Mouse (Mus musculus) lung, embryonic 15.5 days (tissue): ENCODE data around the gene Kalrn. TPM values are rescaled to one million over a fixed set of nuclear protein-coding genes. Genes with fewer than 3 reads are reported as not detected.

Experiments
- ATAC-seq: fragments of 200-750 bp; cut with Nextera tagmentation; 2 replicates; pipeline ENCODE4 v1.8.0; 2017; ENCODE audit warnings: moderate number of reproducible peaks, borderline replicate concordance; ENCODE audit not compliant: low FRiP score, low TSS enrichment; ENCODE audit errors: extremely low read depth
- H3K27ac ChIP-seq: fragments of 300-500 bp; sonication (generic); 2 replicates; pipeline ENCODE4 v1.5.1; 2015; ENCODE audit warnings: moderate library complexity, mild to moderate bottlenecking, inconsistent platforms
- H3K27me3 ChIP-seq: fragments of 300-500 bp; sonication (generic); 2 replicates; pipeline ENCODE4 v1.6.1; 2015; ENCODE audit warnings: inconsistent platforms
- H3K36me3 ChIP-seq: fragments of 300-500 bp; sonication (generic); 2 replicates; pipeline ENCODE4 v1.6.1; 2015; ENCODE audit warnings: inconsistent platforms
- H3K4me1 ChIP-seq: fragments of 300-500 bp; sonication (generic); 2 replicates; pipeline ENCODE4 v1.6.1; 2015; ENCODE audit warnings: inconsistent platforms
- H3K4me2 ChIP-seq: fragments of 300-500 bp; sonication (generic); 2 replicates; pipeline ENCODE4 v1.6.1; 2015; ENCODE audit warnings: inconsistent platforms, mild to moderate bottlenecking, moderate library complexity
- H3K4me3 ChIP-seq: fragments of 300-500 bp; sonication (generic); 2 replicates; pipeline ENCODE4 v1.5.1; 2015; ENCODE audit warnings: mild to moderate bottlenecking, inconsistent platforms
- H3K9ac ChIP-seq: fragments of 300-500 bp; sonication (generic); 2 replicates; pipeline ENCODE4 v1.6.1; 2015; ENCODE audit warnings: inconsistent platforms
- H3K9me3 ChIP-seq: fragments of 300-500 bp; sonication (generic); 2 replicates; pipeline ENCODE4 v1.6.1; 2016; ENCODE audit warnings: inconsistent platforms
- WGBS: fragments of 180-500 bp; shearing (Covaris S2); methylation state at CpG from one replicate; pipeline ENCODE4 v1.1.7; 2015; 5-methylcytosine and 5-hydroxymethylcytosine counted together
- polyA plus RNA-seq: library from polyadenylated mRNA; unstranded; fragments of >200 nt; fragmentation: Nextera tagmentation; extraction: Ambion mirVana; gene quantifications from 2 replicates; pipeline ENCODE4 v1.2.1, GENCODE M21; 2015

Kalrn gene
- polyA plus RNA-seq, 1 experiment from 2014 or later = 14.4 TPM

DNA sequence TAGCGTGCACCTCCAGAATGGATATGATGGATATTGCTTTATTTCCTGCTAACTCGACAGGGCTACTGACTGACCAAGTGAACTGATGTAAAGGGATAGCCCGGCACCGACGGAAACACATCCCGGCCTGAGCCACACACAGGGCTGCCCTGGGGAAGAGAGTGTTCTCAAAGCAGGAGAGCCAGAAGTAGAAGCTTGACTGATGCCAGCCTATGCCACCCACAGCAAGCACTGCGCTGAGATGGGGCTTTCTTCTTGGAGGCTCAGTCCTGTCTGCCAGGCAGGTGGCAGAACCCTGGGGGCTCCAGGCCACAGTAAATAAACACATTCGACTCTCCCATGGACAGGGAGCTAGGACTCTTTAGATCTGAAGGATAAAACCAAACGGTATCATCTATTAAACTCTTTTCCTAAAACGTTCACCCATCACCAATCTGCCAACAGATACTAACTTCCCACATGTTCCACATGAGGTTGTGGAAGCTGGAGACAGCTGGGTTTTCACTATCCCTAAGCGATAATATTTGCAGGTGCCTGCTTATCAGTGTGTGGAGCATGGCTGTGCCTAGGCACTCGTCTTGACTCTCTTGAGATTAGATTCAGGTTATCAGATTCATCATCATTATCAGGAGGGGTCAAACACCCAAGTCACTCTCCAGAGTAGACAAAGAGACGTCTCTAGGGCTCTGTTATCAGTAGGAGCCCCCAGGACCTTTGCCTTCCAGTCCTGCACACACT lies 526.9 kb downstream of the Kalrn start:
- 46% methylated on average over 13 of the region's 13 CpGs for WGBS
- no peaks in the 10 kb centered on the region for H3K9me3 ChIP-seq
- H3K36me3 ChIP-seq = no peaks in the 10 kb centered on the region
- no peak overlapping the region for H3K4me2 ChIP-seq
- ATAC-seq = no peak
- H3K4me3 ChIP-seq = no peak overlapping the region
- no peaks in the 10 kb centered on the region for H3K4me1 ChIP-seq
- H3K27me3 ChIP-seq = no peaks in the 10 kb centered on the region
- H3K9ac ChIP-seq = no peak overlapping the region
- H3K27ac ChIP-seq = no peak overlapping the region

DNA sequence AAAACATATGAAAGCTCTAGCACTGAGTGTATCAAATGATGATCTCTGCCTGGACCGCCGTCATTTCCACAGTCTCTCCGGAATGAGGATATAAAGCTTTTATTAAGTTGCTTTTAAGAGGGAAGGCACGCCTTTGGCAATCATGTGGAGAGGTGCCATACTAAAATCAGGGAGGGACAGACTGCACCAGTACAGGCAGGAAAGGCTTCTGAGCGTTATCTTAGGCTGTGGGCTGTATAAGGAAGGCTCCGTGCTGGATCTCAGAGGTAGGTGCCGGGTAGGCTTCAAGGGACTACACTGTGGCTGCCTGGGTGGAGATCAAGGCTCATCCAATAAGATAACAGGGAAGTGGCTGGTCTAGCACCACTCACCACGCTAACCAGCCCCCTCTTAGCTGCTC lies 528.8 kb downstream of the Kalrn start:
- Histone ChIP-seq H3K27me3 (no peaks in the 10 kb centered on the region), H3K9me3 (no peaks in the 10 kb centered on the region), H3K36me3 (no peaks in the 10 kb centered on the region), H3K4me3 (no peak overlapping the region), H3K4me1 (peaks cover 12% of the 10 kb centered on the region), H3K9ac (no peak overlapping the region), H3K4me2 (no peak overlapping the region), H3K27ac (no peak overlapping the region)
- no peak for ATAC-seq
- WGBS = 75% methylated on average over 8 of the region's 8 CpGs

DNA sequence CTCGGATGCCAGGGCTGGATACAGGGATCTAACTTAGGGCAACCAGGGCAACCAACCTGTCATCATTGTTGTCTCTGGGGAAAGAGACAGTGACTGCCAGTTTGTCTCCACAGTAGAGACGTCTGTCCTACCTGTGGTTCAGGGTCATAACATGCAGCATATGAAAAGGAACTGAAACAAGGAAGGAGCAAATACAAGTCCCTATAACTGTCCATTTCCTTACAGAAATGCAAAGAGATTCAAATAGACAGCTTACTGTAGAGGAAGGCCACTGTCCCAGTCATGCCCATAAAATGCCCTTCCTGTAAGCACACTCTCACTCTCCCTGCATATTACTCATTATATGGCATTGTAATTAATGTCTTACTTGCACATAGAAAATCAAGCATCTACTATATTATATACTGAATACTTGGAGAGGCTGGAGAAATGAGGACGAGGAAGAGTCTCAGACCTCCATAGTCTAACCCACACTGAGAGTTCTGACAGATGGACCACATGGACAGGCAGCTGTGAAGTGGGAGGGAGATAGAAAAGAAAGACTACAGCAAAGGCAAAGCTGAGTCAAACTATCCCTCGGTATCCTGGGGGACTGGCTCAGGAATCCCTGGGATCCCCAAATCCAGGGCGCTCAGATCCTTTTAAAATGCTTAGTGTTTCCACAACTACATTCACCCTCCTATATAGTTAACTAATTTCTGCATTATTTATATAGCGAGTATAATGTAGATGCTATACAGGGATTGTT lies 530.1 kb downstream of the Kalrn start:
- H3K27me3 ChIP-seq = no peaks in the 10 kb centered on the region
- no peak overlapping the region for H3K9ac ChIP-seq
- H3K4me2 ChIP-seq = no peak overlapping the region
- peaks cover 25% of the 10 kb centered on the region for H3K4me1 ChIP-seq
- no peak for ATAC-seq
- no peaks in the 10 kb centered on the region for H3K9me3 ChIP-seq
- no peaks in the 10 kb centered on the region for H3K36me3 ChIP-seq
- WGBS = 88% methylated on average over 6 of the region's 6 CpGs
- H3K4me3 ChIP-seq = no peak overlapping the region
- no peak overlapping the region for H3K27ac ChIP-seq

DNA sequence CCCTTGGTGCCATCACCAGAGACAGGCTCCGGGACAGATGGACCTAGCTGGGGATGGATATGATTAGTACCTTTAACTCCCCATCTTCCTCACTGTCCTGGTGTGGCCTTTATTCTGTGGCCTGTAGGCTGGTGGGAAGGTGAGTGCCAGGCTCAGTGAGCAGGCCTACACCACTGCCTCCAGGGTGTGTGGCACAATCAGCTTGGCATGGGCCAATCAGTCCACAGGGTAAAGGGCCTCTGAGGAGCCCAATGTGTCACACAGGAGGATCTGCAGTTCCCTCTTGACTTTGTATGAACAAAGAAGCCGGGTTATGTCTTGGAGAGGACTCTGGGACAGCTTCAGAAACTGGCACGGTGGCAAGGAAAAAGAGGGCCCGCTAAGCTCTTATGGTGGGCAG lies 530.7 kb downstream of the Kalrn start:
- H3K4me2 ChIP-seq = no peak overlapping the region
- no peak overlapping the region for H3K4me3 ChIP-seq
- no peaks in the 10 kb centered on the region for H3K27me3 ChIP-seq
- H3K27ac ChIP-seq = no peak overlapping the region
- H3K36me3 ChIP-seq = peaks cover 3% of the 10 kb centered on the region; the same call in 1 of the 2 replicates
- no peak for ATAC-seq
- H3K4me1 ChIP-seq = peaks cover 31% of the 10 kb centered on the region
- WGBS = 89% methylated on average over 4 of the region's 4 CpGs
- no peaks in the 10 kb centered on the region for H3K9me3 ChIP-seq
- no peak overlapping the region for H3K9ac ChIP-seq

DNA sequence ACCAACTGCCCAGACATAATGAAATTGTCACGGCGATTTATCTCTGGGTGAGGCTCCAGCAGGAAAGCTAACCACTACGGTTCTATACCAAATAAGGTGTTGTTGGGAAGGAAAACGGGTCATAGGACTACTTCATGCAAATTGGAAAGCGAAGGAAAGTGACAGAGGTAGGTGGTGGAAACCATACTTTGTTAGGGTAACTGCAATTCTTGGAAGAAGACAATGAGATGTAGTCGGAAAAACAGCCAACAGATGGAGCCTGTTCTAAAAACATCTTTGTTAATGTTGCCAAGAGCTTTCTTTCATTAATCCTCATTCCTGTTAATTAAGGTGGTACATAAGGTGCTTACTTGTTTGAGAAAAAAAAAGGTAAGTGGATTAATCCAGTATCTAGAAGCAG lies 533.1 kb downstream of the Kalrn start:
- Histone ChIP-seq H3K4me3 (no peak overlapping the region), H3K36me3 (peaks cover 3% of the 10 kb centered on the region; the same call in 1 of the 2 replicates), H3K27ac (peak overlapping the region; percentile 56), H3K9me3 (no peaks in the 10 kb centered on the region), H3K4me1 (peaks cover 52% of the 10 kb centered on the region), H3K27me3 (no peaks in the 10 kb centered on the region), H3K9ac (no peak overlapping the region), H3K4me2 (no peak overlapping the region)
- 74% methylated on average over 6 of the region's 6 CpGs for WGBS
- ATAC-seq = no peak

DNA sequence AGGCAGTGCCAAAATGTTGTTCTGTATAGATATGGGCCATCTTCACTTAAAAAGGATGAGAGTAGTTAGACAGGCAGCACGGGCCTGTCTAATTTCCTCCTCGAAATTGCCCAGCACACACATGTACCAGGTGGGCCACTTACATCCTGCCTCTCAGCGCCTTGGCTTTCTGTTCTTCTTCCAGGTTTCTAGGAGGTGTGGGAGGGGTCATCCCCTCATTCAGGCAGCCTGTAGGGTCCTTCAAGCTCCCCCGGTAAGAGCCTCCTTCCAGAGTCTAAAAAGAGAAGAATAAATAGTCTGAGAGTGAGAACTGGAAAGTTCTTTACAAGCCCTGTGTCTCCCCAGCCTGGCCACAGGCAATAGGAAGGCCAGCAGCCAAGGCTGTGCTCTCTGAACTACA lies 533.6 kb downstream of the Kalrn start:
- WGBS = 60% methylated on average over 4 of the region's 4 CpGs
- Histone ChIP-seq H3K27ac (peak overlapping the region; percentile 56), H3K9me3 (no peaks in the 10 kb centered on the region), H3K4me3 (no peak overlapping the region), H3K27me3 (no peaks in the 10 kb centered on the region), H3K4me1 (peaks cover 58% of the 10 kb centered on the region), H3K36me3 (peaks cover 3% of the 10 kb centered on the region; the same call in 1 of the 2 replicates), H3K9ac (no peak overlapping the region), H3K4me2 (no peak overlapping the region)
- peak; percentile 48; the same call in 1 of the 2 replicates for ATAC-seq

DNA sequence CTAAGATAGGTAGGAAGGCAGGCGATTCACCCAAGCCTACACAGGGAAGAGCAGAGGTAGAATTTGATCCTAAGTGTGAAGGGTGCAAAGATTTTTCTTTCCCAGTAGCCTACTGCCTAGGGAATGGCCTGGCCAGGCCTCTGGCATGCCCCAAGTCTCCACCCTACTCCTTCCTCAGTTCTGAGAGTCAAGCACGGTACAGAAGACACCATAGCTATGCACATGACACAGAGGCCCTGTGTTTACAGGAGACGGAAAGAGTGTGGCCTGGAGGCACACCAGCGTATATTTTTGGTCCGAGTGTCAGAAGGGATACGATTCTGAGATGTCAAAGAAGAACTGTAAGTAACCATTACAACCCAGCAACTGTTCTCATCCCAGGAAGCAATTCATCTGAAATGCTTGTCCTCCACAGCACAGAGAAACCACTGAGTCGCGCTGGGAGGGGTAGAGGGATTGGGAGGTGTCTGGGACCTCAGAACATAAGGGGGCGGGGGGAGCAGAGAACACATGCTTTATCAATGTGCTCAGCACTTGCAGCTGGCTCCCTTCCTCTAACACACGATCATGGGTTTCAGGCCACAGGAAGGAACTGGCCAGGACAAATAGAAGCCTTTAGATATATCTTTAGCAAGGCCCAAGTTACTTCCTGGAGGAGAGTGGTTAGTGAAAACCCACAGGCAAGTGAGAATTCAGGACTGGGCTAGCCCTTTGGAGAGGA lies 536.8 kb downstream of the Kalrn start:
- Histone ChIP-seq H3K9me3 (no peaks in the 10 kb centered on the region), H3K4me2 (no peak overlapping the region), H3K4me3 (no peak overlapping the region), H3K9ac (no peak overlapping the region), H3K4me1 (peaks cover 60% of the 10 kb centered on the region), H3K27ac (peak overlapping the region; percentile 65), H3K27me3 (no peaks in the 10 kb centered on the region), H3K36me3 (peaks cover 9% of the 10 kb centered on the region; the same call in 1 of the 2 replicates)
- peak; percentile 82 for ATAC-seq
- 29% methylated on average over 10 of the region's 10 CpGs for WGBS

DNA sequence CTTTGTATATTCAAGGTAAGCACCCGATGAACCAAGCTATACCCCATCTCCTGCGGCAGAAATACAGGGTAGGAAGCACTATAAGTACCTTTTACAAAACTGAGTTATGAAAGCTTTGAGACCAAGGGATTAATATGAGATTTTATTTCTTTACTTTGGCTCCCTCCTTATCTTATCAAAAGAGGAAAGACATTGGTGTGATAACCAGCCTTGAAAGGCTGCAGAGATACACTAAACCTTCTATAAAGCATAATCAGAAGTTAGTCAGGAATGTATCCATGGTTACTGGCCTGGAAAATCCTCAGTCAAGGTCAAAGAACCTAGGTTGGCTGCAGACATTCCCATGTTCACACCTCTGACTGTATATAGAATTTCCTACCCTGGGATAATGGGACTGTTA lies 537.6 kb downstream of the Kalrn start:
- 62% methylated on average over 2 of the region's 2 CpGs for WGBS
- Histone ChIP-seq H3K27me3 (no peaks in the 10 kb centered on the region), H3K4me1 (peaks cover 64% of the 10 kb centered on the region), H3K4me2 (no peak overlapping the region), H3K36me3 (peaks cover 9% of the 10 kb centered on the region; the same call in 1 of the 2 replicates), H3K27ac (peak overlapping the region; percentile 65; the same call in 1 of the 2 replicates), H3K9me3 (no peaks in the 10 kb centered on the region), H3K9ac (no peak overlapping the region), H3K4me3 (no peak overlapping the region)
- no peak for ATAC-seq

DNA sequence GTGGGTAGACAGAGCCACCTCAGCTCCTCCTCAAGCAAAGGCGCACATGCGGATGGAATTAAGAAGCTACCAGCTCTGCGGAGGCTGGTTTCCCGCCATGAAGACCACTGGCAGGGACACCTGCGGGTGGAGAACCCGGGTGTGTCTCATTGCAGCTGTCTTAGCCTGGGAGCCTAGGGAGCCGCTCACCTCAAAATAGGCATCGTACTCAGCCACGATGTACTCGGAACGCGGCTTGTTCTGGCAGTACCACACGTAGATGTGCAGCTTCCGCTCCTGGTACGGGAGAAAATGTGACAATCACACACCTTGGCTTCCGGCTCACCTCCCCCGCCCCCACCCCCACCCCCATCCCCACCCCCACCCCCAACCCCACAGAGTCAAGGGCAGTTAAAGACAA lies 539.1 kb downstream of the Kalrn start:
- Histone ChIP-seq H3K4me1 (peaks cover 62% of the 10 kb centered on the region), H3K9ac (no peak overlapping the region)
- ATAC-seq = no peak

DNA sequence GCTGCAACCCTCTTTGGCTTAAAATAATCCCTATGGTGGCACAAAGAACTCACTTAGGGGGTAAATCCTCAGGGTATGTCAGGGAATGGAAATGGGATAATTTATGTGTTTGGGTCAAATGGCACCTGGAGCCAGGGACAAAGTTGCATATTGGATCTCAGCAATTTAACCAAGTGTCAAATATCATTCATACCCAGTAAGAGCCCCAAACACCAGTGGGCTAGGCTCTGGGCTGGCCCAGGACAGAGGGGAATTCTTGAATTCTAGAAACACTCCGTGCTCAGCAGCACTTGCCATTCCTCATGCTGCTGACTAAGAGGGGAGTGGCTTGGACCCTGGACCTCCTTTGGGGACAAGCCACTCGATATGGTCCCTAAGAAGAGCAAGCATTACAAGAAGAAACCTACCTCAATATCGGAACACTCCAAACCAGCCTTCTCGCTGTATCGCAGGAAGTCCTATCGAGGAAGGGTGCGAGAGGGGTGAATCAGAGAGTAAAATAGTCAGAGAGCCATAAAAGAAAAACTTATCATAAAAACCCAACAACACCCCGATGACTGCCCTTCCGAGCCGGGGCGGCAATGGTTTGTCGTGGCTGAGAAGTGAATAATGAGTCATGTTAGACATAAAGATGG lies 541.2 kb downstream of the Kalrn start:
- Histone ChIP-seq H3K4me2 (no peak overlapping the region), H3K36me3 (peaks cover 19% of the 10 kb centered on the region), H3K4me1 (peaks cover 42% of the 10 kb centered on the region), H3K9me3 (no peaks in the 10 kb centered on the region), H3K4me3 (no peak overlapping the region), H3K27ac (no peak overlapping the region), H3K27me3 (no peaks in the 10 kb centered on the region), H3K9ac (no peak overlapping the region)
- WGBS = 83% methylated on average over 12 of the region's 12 CpGs
- no peak for ATAC-seq

More for the DNA sequence above, 539.1 kb downstream of the Kalrn start:
- no peak overlapping the region for H3K4me3 ChIP-seq
- H3K27ac ChIP-seq = no peak overlapping the region
- no peak overlapping the region for H3K4me2 ChIP-seq
- H3K27me3 ChIP-seq = no peaks in the 10 kb centered on the region
- 93% methylated on average over 17 of the region's 17 CpGs for WGBS
- H3K9me3 ChIP-seq = no peaks in the 10 kb centered on the region
- H3K36me3 ChIP-seq = peaks cover 9% of the 10 kb centered on the region; the same call in 1 of the 2 replicates

DNA sequence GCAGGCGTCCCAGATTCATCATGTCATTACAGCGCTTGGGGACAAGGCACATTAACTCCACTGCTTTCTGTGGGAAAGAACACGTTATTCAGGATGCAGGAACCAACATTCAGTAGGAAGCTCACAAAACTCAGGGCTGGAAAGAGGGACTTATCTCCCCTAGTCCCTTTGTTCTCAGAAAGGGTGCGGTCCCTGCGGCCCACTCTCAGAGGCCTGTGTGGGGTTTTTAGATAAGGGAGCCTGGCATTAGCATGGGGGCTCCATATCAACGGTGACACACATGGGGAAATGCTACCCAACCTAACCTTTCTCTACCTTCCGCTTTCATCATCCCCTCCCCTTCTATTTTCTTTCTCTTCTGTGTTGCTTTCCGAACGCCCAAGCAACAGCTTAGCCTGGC lies 541.8 kb downstream of the Kalrn start:
- Histone ChIP-seq H3K36me3 (peaks cover 24% of the 10 kb centered on the region), H3K4me2 (no peak overlapping the region), H3K9ac (no peak overlapping the region), H3K4me1 (peaks cover 37% of the 10 kb centered on the region), H3K27ac (no peak overlapping the region), H3K27me3 (no peaks in the 10 kb centered on the region), H3K9me3 (no peaks in the 10 kb centered on the region), H3K4me3 (no peak overlapping the region)
- 85% methylated on average over 9 of the region's 9 CpGs for WGBS
- no peak for ATAC-seq
